Mouse (Mus musculus): ENCODE results near the gene Ecpas.

- TF ChIP-seq ZC3H11A (IDR thresholded peaks at IDR 0.05; ENCODE audit: borderline replicate concordance, low read depth, low read length) (no peak), HCFC1 (IDR thresholded peaks at IDR 0.05; ENCODE audit: borderline replicate concordance, insufficient read depth, low read length) (no peak), MAFK (IDR thresholded peaks at IDR 0.05; ENCODE audit: insufficient read depth, low read depth, low read length) (no peak), ZNF384 (IDR thresholded peaks at IDR 0.05; ENCODE audit: low read depth, low read length) (no peak), CHD2 (IDR thresholded peaks at IDR 0.05; ENCODE audit: low read depth, low read length) (no peak)
These were observed 15.1 kb upstream of the Ecpas start for GRCm38 (mm10) chr4:58927661-58928060.
